Mouse (Mus musculus) common myeloid progenitor, adult 5-6 weeks (primary cell): ENCODE data around the gene Lhx4. TPM values are rescaled to one million over a fixed set of nuclear protein-coding genes. Genes with fewer than 3 reads are reported as not detected.

Experiments
- ATAC-seq: replicated peaks from 2 replicates; pipeline ENCODE4 v1.8.0; 2016; ENCODE audit warnings: low read depth, mild to moderate bottlenecking, moderate TSS enrichment, inconsistent platforms; ENCODE audit not compliant: poor library complexity, severe bottlenecking
- total RNA-seq: library from RNA; stranded (forward); fragments of 200-1000, 187-1606 nt; gene quantifications from 2 replicates; pipeline ENCODE4 v1.2.3, GENCODE M21; 2017

Lhx4 gene
- total RNA-seq, 1 experiment from 2014 or later, result not detected

DNA sequence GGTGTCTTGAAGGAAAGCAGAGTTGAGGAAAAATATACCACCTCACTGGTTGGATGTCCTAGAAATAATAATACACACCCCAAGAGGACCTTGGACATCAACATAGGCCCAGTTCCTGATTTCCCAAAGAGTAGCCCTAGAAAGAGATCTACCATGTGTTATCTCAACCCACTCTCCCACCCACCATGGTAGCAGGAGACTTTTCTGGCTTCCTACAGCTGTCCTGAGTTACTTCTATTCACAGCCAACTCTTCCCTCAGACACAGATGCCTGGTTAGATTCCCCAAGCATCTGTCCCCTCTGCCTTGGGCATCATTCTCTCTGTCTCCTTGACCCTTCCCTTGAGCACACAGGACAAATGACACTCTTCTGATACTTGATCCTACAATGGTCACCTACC lies 36.1 kb downstream of the Lhx4 start:
- ATAC-seq, result no peak

GRCm38 (mm10) chr1:155713306-155713705 lies 38.2 kb downstream of the Lhx4 start:
- ATAC-seq, result no peak

DNA sequence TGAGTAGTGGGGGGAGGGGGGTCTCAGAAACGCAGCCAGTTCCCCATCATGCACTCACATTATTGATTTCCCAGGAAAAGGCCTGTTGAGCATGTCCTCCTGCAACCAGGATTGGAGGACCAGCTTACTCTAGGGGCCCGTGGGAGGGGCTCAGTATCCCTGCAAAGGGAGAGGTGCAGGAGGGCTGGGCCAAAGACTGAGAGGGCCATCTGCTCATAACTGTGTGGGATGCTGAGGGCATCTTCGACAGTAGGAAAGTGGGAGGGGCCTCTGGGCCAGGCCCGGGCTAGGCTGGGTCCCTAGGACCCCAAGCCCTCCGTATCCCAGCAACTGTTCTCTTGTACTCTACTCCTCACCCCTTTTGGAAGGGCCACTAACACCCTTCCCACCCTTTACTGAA lies 47.3 kb downstream of the Lhx4 start:
- no peak for ATAC-seq

DNA sequence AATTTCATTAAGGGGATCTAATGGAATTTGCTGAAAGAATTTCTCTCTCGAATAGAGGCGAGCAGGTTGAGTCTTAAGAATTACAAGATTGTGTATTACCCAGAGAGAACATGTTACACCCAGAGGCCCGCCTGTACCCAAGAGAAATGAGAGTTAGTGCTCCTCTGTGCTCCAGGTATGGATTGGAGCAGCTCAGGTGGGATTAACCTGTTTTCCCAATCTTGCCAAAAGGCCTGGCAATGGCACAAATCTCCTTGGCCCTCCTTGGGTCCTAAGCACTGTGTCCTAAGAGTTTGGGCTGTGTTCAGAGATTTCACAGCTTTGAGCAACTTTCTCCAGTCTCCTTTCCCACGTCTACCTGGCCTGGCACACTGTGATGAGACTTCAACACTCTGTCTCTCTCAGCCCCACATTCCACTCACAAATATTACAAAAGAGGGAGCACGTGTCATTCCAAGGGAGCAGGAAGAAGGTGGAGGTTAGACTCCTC lies 48.2 kb downstream of the Lhx4 start:
- ATAC-seq, result no peak

- ATAC-seq, result no peak
Measured at GRCm38 (mm10) chr1:155700886-155701285, 50.6 kb downstream of the Lhx4 start.

GRCm38 (mm10) chr1:155698373-155699159 lies 52.9 kb downstream of the Lhx4 start:
- no peak for ATAC-seq

DNA sequence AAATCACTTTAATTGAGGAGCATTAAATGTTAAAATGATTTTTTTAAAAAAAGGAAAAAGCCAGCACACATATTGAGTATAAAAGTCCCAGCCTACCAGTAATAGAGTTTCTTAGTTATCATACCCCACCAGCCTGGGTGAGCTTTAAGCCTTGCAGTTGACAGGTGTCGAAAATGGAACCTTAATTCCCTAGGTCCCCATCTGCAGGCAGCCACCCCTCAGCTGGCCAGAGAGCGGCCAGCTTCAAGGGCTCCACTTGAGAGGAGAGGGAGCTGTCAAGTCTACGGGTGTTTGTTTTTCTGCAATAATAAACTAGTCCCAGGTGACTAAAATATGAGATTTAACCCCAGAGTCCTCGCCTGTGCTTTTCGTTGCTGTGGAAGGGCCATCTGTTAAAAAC lies 58.0 kb downstream of the Lhx4 start:
- ATAC-seq, result no peak

DNA sequence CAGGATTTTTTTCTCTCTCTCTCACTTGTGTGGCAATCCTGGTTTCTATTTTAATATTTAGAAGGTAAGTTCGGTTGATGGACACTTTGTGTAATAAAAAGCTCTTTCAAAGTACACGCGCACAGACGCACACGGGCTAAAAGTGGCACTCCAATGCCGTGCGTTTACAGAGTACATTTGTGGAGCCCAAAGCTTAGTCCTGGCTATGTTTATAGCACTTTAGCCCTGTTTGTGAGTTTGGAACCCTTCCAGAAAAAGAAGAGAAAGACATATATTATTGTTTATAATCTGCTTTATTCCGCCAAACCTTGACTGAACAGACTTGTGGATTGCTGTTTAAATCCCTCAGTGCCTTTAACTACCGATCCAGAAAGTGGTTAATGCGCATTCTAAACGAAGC lies 58.5 kb downstream of the Lhx4 start:
- no peak for ATAC-seq

DNA sequence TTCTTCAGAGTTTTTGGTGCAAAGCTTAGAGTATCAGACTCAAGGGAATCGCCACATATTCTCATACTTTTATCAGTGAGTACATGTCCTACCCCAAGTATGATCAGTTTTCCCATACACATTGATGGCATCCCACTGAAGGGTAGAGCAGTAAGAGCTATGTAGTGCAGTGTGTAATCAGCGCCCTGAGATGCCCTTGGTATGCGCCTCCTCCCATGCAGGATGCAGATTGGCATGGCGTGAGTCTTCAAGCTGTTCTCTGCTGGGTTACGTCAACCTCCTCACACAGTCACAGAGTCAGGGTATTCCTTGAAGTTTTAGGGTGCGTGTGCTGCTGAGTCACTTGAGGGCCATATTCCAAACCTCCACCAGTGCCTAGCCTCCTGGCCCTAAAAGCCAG lies 59.3 kb downstream of the Lhx4 start:
- no peak for ATAC-seq

DNA sequence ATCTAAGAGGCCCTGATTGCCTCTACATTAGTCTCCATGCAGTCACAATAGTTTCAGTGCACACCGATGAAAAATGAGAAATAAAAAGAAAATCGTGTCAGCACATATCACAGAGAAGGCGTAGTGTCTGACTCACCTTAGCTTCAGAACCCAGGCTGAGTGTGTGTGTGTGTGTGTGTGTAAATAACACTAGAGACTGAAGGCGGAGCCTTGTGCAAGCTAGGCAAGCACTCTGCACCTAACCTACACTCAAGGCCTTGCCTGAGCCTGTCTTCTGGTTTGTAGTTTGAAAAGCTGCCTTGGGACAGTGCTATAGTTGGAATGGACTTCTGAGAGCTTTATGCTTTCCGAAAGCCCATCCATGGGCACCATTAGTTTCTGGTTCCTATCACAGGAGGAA lies 61.9 kb downstream of the Lhx4 start:
- no peak for ATAC-seq

DNA sequence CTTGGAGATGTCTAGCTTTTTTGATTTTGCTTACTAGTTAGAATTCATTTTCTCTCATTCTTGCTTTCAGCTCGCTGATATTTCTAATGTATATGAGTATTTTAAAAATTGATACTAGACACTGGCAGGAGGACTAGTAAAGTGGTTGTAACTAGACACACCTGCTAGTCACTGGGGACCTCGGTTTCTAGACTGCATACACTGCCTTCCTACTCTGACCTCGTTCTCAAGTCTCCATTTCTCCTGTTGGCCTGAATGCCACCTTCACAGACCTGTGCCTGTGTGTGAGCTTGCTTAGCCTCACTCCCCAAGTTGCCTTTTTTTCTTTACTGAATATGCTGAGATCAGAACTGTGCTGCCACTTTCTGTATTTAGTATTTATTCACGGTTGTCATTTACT lies 62.3 kb downstream of the Lhx4 start:
- no peak for ATAC-seq

DNA sequence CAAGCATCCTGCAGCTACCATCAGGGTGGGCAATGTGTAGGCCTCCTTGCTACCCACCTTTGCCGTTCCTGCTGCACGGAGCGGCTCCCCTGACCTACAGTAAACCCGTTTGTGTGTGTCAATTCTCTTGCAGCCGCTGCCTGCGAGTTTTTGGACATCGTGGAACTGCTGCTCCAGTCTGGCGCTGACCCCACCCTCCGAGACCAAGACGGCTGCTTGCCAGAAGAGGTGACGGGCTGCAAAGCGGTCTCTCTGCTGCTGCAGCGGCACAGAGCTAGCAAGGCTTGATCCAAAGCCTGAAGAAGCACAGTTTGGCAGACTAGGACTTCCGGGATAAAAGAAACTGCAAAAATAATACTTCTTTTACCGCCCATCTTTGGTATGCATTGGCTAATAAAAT lies 64.7 kb downstream of the Lhx4 start:
- ATAC-seq, result no peak

- ATAC-seq, result no peak
Measured at GRCm38 (mm10) chr1:155681116-155681799, 70.2 kb downstream of the Lhx4 start.

GRCm38 (mm10) chr1:155675570-155675969 lies 75.9 kb downstream of the Lhx4 start:
- ATAC-seq, result no peak

DNA sequence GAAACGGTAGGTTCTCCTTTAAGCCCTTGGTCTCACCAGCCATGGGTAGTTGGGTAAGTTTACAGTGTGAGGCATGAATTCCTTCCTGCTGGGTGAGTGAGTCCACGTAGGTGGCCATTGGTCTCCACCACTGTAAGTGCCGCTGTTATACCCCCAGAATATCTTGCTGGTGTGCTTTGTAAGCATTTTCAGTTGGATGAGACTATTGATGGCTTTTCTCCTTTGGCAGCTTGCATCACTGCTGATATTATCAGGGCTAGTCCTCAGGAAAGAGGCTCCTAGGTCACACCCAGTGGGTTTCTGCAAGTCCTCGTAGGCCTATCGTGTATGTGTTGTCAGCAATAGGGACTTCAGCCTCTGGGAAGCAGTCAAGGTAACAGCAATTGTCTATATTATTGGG lies 87.5 kb downstream of the Lhx4 start:
- ATAC-seq, result no peak

DNA sequence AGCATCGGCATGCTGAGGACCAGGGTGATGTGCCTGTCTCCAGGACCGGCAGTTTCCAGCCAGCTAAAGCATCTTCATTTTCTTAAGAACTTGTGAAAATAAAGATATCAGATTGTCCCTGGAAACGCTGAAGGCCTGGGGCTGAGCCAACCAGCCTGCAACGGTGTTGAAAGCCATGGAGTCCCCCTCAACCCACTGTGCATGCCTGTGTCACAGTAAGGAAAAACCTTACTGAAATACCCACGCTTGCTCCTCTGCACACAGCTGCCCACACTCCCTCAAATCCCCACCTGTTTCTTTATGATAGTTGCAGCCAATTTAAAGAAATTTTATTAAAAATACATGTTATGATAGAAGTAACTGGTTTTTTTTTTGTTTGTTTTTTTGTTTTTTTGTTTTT lies 95.2 kb downstream of the Lhx4 start:
- ATAC-seq, result no peak

GRCm38 (mm10) chr1:155654961-155655360 lies 96.5 kb downstream of the Lhx4 start:
- ATAC-seq, result no peak

- no peak for ATAC-seq
Measured at GRCm38 (mm10) chr1:155650121-155650846, 101.2 kb downstream of the Lhx4 start.
